Mouse (Mus musculus): ENCODE results near the gene Pdgfc.

DNA sequence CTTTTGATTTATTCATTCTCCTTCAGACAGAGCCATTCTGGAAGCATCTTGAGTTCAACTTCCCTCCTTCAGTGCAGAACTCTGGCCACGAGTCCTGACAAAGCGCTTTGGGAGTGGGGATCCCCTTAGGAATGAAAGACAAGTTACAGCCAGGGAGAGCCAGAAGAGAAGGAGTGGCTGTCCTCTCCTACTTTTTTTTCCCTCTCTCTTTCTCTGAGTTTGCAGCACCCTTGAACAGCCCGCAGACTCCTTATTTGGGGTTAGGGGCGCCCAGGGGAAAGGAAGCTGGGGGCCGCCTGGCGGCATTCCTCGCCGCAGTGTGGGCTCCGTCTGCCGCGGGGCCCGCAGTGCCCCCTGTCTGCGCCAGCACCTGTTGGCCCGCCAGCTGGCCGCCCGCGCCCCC lies at the start of gene Pdgfc:
- TF ChIP-seq CTCF (IDR thresholded peaks at IDR 0.05) = no peak
- no peak for TF ChIP-seq EP300 (IDR thresholded peaks at IDR 0.05)

All from lung, postnatal 0 days (tissue).